Mouse (Mus musculus) c-Kit-positive CD71-positive TER-119-positive erythroid progenitor cells, embryonic 14.5 days (primary cell): ENCODE results near the gene Armcx1.
"Not testable (repeated sequence)": the region's sequence is repeated elsewhere in the genome, so short reads cannot be mapped to it uniquely, and the experiment has no call there.

ENCODE experiments used
- DNase-seq: peaks from one replicate; pipeline ENCODE4 v3.0.0-alpha.2; 2013; ENCODE audit warnings: low spot score

Armcx1 gene

GRCm38 (mm10) chrX:134757293-134757995, 39.7 kb downstream of the Armcx1 start:
- DNase-seq: no peak

- DNase-seq: not testable (repeated sequence)
Observed at GRCm38 (mm10) chrX:134763428-134764198, 45.9 kb downstream of the Armcx1 start.
